Mouse (Mus musculus): Measurements from ENCODE around the gene Hes1.
"Not testable (repeated sequence)": the region's sequence is repeated elsewhere in the genome, so short reads cannot be mapped to it uniquely, and the experiment has no call there.

The Hes1 gene

DNA sequence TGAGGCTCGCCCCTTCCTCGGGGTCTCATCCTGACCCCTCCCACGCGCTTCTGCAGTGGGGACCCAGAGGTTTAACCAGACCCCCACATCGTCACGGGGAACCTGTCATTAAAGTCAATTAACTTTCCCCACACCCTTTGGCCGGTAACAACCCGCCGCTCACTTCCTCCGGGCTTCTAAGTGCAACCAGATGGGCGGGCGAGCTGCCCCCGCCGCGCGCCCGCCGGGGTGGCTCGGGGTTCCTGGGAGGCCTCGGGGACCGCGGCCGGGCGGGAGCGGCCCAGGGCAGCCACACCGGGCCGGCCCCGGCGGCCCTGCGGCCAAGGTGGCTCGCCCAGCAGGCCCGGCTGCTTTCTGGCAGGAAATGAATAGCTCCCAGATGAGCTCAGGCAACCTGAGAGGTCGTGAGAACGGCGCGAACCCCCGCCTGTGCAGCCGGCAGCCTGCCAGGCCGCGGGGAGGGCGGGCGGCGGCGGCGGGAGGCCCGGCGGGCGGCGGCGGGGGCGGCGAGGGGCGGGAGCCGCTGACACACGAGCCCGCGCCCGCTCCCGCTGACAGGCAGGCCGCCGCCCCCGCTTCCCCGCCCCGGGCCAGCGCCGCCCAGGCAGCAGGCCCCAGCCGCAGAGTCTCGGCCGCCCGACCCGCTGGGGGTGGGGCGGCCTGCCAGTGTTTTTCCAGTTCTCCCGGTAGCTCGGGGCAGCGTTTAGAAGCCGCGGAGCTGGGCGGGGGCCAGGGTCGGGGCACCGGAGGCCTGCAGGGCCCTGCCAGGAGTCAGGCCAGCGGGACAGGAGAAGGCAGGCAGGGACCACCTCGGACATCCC is 6.0 kb downstream of the Hes1 start:
- DNase-seq (ENCODE audit: low spot score) = peak; percentile 68

GRCm38 (mm10) chr16:30070771-30071191 is 6.6 kb downstream of the Hes1 start:
- DNase-seq (ENCODE audit: low spot score) = peak; percentile 41

GRCm38 (mm10) chr16:30073317-30073716 is 9.1 kb downstream of the Hes1 start:
- DNase-seq (ENCODE audit: low spot score) = no peak

DNA sequence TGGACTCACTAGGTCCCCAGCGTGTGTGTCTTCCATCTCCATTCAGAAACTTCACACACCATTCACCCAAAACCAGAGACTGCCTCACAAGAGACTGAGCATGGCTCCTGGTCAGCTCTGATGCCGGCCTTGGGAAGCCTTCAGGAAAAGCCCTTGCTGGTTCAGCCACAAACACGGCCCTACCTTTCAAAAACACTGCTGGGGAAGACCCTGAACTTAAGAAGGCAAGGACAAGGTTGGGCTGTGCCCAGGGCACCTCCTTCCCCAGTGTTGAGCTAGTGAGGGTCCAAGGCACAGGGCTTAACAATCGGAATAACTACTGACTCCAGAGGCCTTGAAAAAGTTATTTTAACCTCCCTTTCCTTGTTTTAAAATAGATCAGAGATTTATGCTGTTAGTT is 17.3 kb downstream of the Hes1 start:
- no peak for DNase-seq (ENCODE audit: low spot score)

DNA sequence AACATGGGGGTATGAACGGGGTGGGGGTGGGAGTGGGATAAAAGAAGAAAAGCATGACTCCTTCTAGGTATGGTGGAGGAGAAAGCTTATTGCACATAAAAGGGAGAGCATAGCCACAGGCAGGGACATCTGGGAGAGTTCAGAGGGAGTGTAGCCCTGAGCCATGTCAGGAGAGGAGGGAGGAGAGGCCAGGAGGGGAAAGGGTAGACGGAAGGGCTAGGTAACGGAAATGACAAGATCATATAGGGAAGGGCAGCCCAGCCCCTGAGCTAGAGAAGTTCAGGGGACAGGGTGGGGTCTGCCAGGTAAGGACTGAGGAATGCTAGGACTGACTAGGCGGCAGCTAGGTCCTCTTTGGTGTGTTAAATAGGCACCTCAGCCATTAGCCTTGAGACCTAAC is 17.8 kb downstream of the Hes1 start:
- DNase-seq (ENCODE audit: low spot score) = no peak

- DNase-seq (ENCODE audit: low spot score) = no peak
Measured at GRCm38 (mm10) chr16:30082965-30083364, 18.8 kb downstream of the Hes1 start.

GRCm38 (mm10) chr16:30083536-30083935 is 19.4 kb downstream of the Hes1 start:
- no peak for DNase-seq (ENCODE audit: low spot score)

GRCm38 (mm10) chr16:30088646-30089045 is 24.5 kb downstream of the Hes1 start:
- DNase-seq (ENCODE audit: low spot score) = no peak

GRCm38 (mm10) chr16:30090200-30090865 is 26.1 kb downstream of the Hes1 start:
- no peak for DNase-seq (ENCODE audit: low spot score)

GRCm38 (mm10) chr16:30096050-30096449 is 31.9 kb downstream of the Hes1 start:
- no peak for DNase-seq (ENCODE audit: low spot score)

DNA sequence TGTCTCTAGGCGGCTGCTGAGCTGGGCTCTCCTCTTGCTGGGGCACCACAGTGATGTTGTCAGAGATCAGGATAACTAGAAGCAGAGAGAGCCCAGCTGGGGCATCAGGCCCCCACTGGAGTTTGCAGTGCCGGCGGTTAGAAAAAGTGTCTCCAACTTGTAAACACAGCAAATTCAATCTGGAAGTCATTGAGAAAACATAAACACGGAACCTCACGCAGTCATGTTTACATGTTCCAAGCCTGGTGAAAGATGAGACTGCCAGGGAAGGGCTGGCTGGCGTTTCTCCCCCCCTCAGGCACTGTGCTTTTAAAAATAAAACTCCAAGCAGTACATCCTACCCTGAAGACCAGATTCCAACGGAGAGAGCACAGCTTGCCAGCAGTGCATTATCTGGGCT is 32.3 kb downstream of the Hes1 start:
- DNase-seq (ENCODE audit: low spot score) = no peak

GRCm38 (mm10) chr16:30099124-30099523 is 34.9 kb downstream of the Hes1 start:
- no peak for DNase-seq (ENCODE audit: low spot score)

GRCm38 (mm10) chr16:30102149-30102915 is 38.1 kb downstream of the Hes1 start:
- DNase-seq (ENCODE audit: low spot score) = no peak

GRCm38 (mm10) chr16:30102982-30103381 is 38.8 kb downstream of the Hes1 start:
- DNase-seq (ENCODE audit: low spot score) = no peak

- DNase-seq (ENCODE audit: low spot score) = no peak
Measured at GRCm38 (mm10) chr16:30103495-30103894, 39.3 kb downstream of the Hes1 start.

DNA sequence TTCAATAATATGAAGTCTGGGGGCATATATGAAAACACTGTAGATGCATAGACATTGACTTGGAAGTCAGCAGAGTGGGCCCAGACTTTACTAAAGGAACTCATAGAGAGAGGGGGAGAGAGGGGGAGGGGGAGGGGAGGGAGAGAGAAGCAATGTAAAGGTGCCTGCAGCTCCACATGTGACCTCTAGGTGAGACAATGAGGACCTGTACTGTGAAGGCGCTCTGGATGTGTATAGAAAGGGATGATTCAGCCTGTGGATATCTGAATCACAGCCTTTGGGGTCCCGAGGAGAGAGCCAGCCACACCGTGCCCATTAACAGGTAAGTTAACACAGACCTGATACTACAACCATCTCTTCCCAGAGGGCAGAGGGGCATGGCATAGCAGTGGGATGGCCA is 40.2 kb downstream of the Hes1 start:
- DNase-seq (ENCODE audit: low spot score) = no peak

GRCm38 (mm10) chr16:30105476-30105875 is 41.3 kb downstream of the Hes1 start:
- no peak for DNase-seq (ENCODE audit: low spot score)

DNA sequence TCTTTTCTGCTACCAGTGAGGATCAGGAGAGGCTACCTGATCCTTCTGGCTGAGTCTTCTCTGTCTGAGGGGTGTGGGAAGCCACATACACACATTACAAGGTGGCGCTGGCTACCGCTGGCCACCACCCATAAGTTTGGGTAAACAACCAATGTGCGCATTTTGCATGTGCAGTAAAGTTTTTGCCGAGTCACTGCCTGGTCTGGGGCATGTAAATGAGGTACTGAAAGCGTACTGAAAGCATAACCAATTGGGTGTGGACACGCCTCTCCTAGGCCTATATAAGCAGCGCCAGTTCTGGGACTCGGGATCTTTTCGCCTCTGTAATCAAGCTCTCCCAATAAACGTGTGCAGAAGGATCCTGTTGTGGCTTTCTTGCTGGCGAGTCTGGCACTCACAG is 44.0 kb downstream of the Hes1 start:
- not testable (repeated sequence) for DNase-seq (ENCODE audit: low spot score)

DNA sequence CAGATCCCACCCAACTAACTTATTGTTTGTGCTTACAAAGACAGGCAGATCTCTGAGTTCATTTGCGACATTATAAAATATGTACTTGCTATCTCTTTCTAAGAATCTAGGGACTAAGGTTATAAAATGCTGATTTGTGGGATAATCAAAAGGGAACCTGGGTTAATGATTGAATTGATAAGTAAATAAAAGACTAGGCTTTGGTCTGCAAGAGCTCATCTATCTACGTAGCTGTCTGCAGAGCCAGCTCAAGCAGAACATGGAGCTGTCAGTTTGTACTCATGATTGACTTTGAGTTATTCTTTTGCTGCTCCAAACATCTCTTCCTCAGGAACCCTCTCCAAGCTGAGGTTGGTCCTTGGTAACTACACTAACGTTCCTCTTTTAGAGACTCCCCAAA is 46.3 kb downstream of the Hes1 start:
- DNase-seq (ENCODE audit: low spot score) = no peak

- DNase-seq (ENCODE audit: low spot score) = no peak
Measured at GRCm38 (mm10) chr16:30111069-30111468, 46.9 kb downstream of the Hes1 start.

GRCm38 (mm10) chr16:30111566-30111965 is 47.4 kb downstream of the Hes1 start:
- no peak for DNase-seq (ENCODE audit: low spot score)

- DNase-seq (ENCODE audit: low spot score) = no peak
Measured at GRCm38 (mm10) chr16:30113170-30113569, 49.0 kb downstream of the Hes1 start.

- no peak for DNase-seq (ENCODE audit: low spot score)
Measured at GRCm38 (mm10) chr16:30113800-30114199, 49.6 kb downstream of the Hes1 start.
